Mouse (Mus musculus) megakaryocyte progenitor cell, adult 5-6 weeks (primary cell): Measurements from ENCODE around the gene Usp6nl. TPM values are rescaled to one million over a fixed set of nuclear protein-coding genes. Genes with fewer than 3 reads are reported as not detected.
A peak's percentile ranks its signal among the peaks of the same experiment; 100 is the strongest.

ENCODE experiments used
- ATAC-seq: replicated peaks from 2 replicates; pipeline ENCODE4 v1.8.0; 2016; ENCODE audit warnings: mild to moderate bottlenecking, moderate TSS enrichment, inconsistent platforms; ENCODE audit not compliant: poor library complexity
- total RNA-seq, 2 experiments: library from RNA; stranded (forward) in 1 of 2; stranded (reverse) in 1 of 2; fragments of 157-497, 149-512 nt in 1 of 2; fragments of 200-1000 nt in 1 of 2; gene quantifications; 2 replicates each; pipeline versions ENCODE4 v1.2.3 to v1.2.4; 2015 to 2017

Gene Usp6nl
- total RNA-seq, 2 experiments from 2014 or later = 7.0 to 19.2 TPM

DNA sequence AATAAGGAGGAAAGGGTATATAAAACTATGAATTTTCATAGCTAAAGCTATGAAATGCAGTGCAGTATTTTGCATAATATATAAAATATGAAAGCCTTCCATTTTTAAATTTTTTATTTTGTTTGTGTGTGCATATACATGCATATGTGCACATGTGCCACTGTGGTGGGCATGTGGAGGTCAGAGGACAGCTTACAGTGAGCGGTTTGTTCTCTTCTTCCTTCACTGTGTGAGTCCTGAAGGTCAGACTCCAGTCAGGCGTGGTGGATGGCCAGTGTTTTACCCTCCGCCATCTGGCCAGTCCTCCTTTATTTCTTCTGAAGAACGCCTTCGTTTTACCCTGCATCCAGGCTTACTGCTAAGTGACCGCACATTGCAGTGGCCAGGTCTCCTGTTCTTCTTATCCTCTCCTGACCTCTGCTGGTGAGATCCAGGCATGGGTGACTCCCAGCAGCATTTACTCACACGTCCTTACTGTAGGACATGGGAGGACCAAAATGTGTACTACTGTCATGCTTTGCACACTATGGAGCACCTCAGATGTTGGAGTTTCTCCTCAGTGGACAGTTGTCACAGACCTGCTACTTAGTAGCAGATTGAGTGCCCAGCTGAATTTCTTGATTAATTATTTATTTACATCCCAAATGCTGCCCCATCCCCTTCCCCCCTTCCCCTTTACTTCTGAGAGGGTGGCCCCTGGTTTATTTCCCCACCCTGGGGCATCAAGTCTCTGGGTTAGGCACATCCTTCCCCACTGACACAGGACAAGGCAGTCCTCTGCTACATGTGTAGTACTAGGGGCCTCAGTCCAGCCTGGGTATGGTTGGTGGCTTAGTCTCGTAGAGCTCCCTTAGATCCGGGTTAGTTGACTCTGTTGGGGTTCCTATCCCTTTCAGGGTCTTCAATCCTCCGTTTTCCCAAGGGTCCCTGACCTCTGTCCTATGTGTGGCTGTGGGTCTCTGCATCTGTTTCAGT, 82.9 kb downstream of the Usp6nl start:
- ATAC-seq = peak; percentile 95

DNA sequence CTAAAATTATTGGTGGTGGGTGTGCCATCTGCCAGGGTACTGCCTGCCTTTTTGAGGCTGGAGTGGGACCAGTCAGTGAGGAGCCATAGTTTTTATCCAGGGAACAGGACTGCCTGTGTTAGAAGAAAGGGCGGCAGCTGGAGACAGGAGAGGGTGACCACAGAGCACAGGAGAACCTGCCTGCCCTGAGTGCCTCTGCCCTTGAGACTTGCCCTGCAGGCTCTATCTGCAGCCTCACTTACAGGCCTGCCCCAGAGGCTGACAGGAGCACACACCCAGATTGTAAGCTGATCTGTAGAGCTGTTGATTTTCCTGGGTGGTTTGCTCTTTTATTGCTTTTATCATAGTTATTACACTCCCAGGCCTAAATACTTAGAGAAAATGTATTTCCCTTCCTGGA, 85.2 kb downstream of the Usp6nl start:
- peak; percentile 35; the same call in 1 of the 2 replicates for ATAC-seq

DNA sequence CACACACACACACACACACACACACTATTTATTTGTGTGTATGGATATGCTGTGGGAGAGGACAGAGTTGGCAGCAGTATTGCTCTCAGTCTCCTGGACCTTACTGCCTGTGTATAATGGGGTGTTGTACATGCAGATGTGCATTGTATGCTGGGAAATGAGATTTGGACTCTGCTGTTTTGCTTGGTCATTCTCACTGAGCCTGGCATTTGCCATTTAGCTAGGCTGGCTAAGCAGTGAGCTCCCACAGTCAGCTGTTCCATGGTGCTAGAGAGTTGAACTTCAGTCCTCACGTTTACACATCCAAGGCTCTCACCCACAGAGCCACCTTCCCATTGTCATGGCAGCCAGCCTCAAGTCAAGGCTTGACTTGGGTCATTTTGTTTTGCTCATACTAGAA, 90.2 kb downstream of the Usp6nl start:
- ATAC-seq = no peak

DNA sequence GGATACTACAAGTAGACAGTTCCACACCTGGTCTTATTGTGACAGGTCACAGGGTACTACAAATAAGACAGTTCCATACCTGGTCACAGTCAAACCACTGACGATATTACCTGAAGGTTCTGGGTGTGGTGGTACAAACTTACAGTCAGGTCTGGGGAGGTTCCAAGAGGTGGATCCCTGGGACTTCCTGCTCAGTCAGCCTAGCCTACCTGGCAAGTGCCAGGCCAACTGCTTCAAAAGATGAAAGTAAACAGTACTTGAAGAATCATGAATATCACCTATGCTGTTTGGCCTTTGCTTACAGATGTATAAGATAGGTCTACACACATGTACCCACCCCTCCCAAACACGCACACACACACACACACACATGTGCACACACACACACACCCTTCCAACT, 91.3 kb downstream of the Usp6nl start:
- no peak for ATAC-seq

DNA sequence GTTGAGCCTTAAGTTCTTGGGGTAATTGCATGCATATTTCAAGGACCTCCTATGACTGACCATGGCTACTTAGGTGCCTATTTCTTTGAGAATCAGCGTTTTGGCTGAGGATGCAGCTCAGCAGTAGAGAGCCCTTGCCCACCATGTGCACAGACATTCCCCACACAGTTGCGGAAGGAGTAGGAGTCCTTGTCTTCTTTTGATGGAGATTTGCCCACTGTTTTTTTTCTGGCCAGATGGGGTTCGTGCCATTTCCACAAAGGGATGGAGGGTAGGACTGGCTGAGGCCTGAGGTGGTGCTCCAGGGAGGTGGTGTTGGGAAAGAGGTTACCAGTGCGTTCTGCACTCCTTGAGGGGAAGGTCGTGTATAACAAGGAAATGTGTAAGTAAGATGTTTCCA, 91.9 kb downstream of the Usp6nl start:
- ATAC-seq = no peak

DNA sequence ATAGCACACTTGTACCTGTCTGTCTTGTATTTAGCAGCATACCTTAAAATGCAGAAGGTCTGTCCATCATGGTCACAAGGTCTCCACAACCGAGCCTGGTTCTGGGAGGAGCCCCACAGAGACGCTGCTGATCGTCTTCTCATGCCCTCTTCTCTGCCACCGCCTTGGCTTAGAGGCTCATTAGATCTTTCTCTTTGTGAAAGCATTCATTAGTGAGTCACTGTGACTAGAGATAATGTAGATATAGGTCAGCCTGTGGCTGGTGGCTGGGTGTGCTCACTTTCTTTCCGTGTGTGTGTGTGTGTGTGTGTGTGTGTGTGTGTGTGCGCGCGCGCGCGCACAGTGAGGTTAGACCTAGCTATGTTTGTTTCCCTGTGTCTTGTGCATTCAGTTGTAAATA, 94.7 kb downstream of the Usp6nl start:
- ATAC-seq = peak; percentile 69

DNA sequence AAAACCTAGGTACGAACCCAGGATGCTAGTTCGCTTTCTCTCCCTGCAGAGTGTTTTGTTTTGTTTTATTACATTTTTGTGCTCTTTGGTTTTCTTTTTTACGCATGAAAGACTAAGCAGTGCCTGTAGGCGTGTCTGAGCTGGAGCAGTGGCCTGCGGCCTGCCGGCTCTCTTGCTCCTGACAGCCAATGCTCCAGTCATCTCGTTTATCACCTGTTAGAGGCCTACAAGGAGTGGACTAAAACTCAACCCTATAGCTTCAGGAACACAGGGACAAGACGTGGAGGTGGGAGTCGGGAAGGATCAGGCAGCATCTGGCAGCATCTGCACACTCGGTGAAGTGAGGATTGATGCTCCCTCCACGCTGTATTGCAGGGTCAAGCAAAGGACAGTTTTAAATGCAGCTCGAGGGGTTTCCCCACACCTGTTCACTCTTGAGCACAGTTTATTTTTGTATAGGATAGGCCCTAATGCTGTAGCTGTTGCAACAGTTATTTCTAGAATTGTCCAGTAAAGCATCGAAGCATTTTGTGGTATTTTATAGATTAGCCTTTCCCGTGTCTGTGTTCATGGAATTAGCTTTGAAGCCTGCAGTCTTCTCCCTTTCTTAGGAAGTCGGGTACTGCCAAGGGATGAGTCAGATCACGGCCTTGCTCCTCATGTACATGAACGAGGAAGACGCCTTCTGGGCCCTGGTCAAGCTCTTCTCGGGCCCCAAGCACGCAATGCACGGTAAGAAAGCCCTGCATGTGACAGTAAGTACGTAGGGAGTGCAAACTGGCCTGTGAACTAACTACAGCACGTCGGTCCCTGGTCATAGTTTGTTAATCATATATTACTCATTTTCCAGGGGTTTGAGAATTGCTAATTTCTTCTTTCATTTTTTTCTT, 101.4 kb downstream of the Usp6nl start:
- no peak for ATAC-seq

DNA sequence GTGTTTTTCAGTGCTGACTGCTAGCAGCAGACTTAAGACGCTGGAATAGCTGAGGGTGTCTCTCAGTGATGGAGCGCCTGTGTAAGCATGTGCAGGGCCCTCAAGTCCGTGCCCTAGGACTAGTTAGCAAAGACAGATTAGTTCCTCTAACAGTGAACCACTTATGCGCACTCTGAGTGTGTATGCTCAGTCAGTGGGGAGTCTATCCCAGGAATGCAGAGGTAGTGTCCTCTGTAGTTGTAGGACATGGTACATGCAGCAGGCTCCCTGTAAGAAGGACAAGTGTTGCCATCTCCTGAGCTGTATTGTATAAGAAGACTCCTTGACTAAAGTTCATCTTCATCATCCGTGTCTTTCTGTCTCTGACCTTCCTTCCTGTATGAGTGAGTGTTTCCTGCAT, 102.4 kb downstream of the Usp6nl start:
- ATAC-seq = no peak

DNA sequence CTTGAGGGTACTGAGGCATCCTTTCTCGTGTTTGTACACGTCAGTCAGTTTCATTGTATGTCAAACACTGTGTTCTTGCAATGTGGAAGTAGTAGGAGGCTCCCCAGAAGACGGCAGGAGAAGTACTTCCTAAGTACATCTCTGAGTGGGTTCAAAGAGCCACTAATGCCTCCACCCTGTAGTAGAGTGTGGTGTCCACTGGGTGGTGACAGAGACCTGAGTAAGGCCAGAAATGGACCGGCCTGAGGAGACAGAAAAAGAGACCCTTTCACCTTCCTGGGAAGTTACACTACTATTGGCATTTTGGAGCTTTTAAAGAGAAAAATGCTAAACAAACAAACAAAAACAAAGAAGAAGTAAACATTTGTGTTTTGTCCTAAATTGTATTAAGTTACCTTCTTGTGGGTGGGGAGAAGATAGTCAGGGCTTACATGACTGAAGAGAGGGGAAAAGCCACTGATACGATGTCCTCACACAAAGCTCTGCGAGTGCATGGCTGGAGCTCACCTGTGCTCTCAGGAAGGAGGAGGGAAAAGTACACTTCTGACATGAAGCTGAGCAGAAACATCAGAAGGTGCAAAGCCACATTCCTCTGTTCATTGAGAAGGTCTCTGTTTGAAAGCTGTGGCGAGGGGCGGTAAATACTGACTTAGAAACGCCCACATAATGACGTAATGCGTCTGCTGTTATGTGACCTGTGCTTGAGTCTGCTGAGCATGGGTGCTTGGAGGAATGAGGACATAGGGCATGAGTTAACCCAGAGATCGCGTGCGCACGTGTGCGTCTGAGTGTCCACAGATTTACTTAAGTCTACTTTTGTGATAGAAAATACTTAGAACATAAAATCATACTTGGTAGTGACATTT, 113.9 kb downstream of the Usp6nl start:
- ATAC-seq = peak; percentile 94

DNA sequence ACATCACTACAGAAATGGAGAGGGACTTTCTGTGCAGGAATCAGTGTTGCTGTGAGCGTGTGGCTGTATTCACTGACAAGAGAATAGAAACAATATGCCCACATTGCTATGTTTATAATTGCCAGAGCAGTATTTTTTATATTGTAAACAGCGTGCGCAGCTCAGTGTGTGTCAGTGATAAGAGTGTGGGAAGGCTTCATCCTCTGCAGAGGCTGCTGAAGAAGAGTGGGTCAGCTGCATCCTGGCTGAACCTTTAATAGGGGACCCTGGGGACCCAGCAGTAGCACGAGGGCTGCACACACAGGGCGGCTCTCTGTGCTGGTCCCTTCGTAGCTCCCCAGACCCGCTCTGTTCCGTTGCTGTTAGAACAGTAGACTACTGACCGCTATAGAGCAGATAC, 119.2 kb downstream of the Usp6nl start:
- ATAC-seq = peak; percentile 23; the same call in 1 of the 2 replicates

DNA sequence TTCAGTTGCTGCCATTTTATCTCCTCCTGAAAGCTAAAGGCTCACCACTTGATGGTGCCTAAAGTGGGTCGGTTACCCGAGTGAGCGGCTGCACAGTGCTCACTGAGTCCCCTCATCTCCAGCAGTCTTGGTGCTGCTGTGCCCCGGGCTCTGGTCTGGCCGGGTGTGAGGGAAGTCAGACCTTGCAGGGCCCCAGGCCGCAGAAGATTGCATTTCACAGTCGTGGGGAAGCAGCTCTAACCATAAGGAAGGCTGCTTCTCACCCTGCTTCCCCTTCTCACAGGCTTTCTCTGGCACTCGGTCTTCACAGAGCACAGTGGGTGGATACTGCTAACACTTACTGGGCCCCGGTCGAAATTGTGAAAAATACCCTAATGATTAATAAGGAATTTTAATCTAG, 119.8 kb downstream of the Usp6nl start:
- ATAC-seq = peak; percentile 75

DNA sequence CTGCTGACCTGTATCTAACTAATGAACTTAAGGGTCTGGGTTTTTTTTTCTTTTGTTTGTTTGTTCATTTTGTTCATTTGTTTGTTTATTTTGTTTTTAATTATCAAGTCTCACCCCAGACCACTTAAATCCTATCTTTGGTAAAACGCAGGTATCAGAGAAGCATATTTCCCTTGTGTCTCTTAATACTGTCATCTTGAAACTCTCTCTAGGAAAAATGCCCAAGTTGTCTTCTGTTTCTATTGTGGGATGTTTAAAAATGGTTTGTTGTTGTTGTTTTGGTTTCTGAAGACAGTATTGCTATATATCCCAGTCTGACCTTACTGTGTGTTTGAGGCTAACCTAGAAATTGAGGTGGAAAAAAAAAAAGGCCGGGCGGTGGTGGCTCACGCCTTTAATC, 121.5 kb downstream of the Usp6nl start:
- no peak for ATAC-seq

DNA sequence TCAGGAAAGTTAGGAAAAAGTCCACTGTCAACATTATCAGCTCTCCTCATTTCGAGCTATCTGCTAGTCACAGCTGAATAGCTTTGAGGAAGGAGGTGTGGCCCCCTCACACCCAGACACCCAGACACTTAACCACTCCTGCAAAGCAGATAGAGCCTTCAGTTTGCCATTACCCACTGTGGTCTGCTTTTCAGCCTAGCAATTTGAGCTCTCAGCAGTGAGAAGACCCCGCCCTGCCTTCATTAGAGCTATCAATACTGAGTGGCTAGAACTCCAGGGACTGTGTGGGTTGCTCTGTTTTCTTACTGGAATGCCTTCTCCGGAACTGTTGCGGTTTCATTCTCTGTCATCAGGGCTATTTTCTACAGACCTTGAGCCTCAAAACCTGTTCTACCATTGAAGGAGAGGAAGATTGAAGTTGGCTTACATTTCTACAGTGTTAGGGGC, 122.3 kb downstream of the Usp6nl start:
- ATAC-seq = peak; percentile 75

DNA sequence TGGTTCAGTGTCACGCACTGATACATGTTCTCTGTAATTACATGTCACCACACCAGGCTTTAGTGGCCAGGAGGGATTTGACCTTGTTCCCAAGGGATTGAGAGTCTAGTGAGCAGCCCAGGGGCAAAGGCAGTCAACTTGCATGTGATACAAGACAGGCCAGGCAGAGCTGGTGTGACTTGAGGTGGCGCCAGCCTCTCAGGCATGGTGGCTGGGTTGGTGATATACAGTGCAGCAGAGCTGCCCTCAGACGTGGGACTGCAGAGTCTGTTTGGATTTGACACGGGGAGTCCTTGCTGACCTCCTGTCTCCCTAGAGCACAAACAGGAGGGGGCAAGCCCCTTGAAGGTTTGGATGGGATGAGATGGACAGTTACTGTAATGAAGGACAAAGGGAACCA, 123.4 kb downstream of the Usp6nl start:
- ATAC-seq = no peak

DNA sequence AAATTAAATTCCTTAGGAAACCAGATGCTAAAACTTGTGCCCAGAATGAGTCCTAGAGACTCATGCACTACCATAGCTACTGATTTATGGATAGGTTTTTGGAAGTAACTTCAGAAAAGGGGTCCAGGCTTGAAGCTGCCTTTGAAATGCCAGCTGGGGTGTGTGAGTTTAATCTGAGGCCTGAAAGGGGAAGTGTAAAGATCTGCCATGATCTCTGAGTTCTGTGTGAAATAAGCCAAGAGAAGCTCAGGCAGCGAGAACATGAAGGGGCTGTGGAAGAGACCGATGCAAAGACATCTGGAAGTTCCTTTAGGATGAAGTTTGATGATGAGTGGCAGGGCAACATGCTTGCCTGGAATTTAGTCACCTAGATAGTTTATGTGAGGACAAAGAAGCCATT, 126.4 kb downstream of the Usp6nl start:
- no peak for ATAC-seq

DNA sequence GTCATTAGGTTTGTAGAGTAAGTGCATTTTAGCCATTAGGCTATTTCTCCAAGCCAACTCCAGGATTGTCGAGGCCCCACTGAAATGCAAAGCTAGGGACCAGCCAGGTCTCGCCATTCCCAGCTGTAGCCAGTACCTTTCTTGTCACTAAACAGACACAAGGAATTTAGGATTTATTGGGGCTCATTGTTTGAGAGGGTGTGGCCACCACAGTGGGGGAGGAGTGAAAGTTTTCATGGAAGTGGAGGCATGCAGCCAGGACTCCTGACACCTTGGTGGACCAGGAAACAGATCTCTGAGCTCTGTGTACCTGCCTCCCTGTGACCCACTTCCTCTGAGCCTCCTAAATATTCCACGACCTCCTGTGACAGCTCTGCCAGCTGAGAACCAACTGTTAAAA, 127.2 kb downstream of the Usp6nl start:
- ATAC-seq = no peak

DNA sequence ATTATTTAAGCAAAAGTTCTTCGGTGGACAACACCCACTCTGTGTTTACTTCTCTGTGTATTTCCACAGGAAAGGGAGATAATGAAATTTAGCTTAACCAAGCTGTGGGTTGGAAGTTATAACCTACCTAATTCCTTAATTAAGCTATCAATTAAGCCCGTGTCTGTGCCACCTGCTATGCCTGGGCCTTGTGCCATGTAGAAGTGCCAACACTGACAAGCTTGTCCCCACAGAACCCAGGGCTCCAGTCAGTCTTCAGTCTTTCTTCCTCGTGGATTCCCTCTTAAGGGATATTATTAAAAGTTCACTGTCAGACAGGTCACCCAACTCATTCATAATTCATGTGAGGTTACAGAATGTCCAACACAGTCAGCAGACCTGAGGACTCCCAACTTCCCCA, 128.1 kb downstream of the Usp6nl start:
- no peak for ATAC-seq

DNA sequence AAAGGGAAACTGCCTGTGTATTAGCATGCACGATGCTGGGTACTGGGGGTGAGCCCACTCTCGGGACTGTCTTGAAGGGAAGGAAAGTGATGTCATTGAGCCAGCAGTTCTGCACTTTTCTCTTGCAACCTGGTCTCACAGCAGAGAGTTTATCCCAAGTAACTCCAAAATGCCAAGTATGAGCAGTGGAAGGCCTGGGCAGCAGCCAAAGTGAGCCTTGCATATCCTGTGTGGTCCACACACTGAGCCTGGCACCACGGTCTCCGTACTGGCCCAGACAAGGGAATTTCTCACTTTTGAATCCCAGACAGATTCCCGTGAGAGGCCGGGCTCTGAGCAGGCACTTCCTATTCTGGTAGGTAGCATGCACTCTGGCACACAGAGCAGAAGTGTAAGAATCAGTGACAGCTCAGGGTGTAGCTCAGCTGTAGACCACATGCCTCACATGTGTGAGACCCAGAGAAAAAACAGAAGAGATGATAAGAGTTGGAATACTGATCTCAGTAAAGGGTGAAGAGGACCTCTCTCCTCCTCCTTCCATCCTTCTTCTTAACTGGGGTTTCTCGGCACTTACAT, 132.6 kb downstream of the Usp6nl start:
- ATAC-seq = peak; percentile 22; the same call in 1 of the 2 replicates

DNA sequence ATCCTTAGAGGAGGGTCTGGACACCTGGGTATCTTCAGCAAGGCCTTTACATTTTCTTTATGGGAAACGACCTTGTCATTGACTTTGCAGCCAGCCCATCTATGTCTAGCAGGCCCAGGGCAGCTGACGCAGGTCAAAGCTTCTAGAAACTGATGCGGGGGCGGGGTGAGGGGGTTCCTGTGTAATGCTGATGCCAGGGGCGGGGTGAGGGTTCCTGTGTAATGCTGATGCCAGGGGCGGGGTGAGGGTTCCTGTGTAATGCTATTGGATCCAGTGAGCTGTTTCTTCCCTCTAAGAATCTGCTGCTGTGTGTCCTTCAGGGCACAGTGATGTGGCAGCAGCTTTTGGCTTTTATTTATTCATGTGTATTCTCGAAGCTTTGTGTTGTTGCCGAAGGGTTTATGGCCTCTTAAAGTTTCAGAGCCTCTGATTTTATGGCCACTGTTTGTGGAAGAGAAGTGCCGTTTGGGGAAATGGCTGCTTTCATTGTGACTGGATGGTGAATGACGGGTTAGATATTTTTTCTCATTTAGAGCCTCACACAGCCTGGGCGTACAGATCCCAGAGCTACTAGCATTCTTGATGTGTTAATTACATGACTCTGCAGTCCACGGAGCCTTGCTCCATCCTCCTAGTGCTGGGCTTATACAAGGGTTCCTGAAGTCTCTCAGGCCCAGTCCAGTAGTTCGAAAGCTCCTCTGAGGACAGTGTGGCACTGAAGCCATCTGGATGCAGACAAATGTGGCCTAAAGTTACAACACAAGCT, 137.0 kb downstream of the Usp6nl start:
- ATAC-seq = 0 out of 2 replicates have a peak, but pooled peaks have one; percentile 14
